Mouse (Mus musculus): ENCODE results near the gene Rec114.

GRCm38 (mm10) chr9:58739791-58740190 is 4.0 kb downstream of the Rec114 start:
- TF ChIP-seq CTCF (IDR thresholded peaks at IDR 0.05; ENCODE audit: borderline replicate concordance, insufficient read depth, low read length) (no peak), POLR2A (IDR thresholded peaks at IDR 0.05; ENCODE audit: low read depth, low read length) (no peak)
